Mouse (Mus musculus) lung, postnatal 25 days (tissue): Measurements from ENCODE around the gene Tm2d3.

Experiments used
- DNase-seq: peaks from one replicate; pipeline ENCODE4 v3.0.0; 2022; ENCODE audit warnings: low spot score

Gene Tm2d3

DNA sequence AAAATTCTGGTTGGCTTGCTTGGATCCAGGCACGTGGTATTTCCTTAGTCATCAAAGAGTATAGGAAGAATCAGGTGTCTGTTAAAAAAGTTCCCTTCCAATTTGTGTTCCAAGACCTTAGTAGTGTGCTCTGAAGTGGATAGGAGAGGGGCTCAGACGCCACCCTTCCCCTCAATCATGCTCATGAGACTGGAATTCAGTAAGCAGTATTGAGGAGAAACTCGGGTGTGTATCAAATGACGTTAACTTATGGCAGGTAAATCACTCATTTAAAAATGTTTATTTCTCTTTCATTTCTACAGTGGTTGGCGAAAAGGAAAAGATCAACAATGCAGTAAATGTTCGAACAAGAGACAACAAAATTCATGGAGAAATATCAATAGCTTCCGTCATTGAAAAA lies at the start of gene Tm2d3:
Gene Tm2d3, plus strand, starts transcription at position 301 of the 400 bp plus-strand sequence.
- DNase-seq: no peak

DNA sequence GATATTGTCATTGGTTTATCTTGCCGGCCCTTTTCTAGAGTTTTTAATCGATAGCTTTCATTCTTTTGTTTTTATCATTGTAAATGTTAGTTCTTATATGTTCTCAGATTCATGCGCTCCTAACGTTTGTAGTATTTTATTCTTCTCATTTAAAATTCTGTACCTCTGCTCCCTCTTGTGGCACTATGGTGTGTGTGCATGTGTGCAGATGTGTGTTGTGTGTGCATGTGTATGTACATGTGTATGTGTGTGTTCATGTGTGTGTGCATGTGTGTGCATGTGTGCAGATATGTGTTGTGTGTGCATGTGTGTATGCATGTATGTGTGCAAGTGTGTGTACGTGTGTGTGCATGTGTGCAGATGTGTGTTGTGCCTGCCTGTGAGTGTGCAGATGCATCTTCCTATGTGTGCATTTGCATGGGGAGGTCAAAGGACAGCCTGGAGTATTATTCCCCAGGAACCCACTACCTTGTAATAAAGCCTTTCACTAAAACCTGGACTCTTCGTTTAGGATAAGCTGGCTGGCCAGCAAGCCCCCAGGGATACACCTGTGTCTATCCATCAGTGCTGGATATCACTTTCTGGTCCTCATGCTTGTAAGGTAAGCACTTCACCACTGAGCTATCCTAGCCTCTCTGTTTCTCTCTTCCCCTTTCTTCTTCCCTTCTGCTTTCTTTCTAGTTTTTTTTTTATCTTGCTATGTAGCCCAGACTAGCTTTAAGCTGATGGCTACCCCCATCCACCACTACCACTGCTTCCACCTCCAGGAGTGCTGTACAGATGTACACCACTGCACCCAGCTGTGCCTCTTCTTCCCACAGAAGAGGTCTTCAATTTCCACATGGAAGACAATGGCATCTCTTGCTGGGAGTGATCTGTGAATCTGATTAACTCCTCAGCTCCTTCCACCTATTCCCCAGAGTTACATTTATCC lies 48.3 kb upstream of the Tm2d3 start:
- no peak for DNase-seq

DNA sequence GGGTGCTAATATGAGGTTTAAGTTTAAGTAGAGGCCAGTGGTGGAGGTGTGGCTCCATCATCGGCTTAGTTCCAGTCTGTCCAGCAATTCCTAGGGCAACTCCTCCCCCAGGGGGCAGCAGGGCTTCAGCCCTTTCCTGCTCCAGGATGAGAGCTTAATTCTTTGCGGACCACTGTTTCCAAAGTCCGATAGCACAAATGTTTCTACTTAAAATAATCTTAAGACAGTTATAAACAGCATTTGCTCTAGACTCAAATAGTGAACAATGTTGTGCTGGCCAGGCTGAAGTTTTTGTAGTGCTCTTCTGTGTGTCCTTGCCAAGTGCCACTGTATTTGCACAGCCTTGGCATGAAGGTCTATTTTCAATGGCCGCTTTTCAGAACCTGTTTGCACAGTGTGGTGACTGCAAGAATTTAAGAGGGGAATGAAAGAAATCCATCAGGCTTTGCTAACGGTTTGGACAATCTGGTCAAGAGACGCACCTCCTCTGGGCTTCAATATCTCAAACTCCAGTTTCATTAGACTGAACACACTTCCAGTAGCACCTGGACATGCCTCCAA lies 47.0 kb upstream of the Tm2d3 start:
- peak; percentile 64 for DNase-seq

DNA sequence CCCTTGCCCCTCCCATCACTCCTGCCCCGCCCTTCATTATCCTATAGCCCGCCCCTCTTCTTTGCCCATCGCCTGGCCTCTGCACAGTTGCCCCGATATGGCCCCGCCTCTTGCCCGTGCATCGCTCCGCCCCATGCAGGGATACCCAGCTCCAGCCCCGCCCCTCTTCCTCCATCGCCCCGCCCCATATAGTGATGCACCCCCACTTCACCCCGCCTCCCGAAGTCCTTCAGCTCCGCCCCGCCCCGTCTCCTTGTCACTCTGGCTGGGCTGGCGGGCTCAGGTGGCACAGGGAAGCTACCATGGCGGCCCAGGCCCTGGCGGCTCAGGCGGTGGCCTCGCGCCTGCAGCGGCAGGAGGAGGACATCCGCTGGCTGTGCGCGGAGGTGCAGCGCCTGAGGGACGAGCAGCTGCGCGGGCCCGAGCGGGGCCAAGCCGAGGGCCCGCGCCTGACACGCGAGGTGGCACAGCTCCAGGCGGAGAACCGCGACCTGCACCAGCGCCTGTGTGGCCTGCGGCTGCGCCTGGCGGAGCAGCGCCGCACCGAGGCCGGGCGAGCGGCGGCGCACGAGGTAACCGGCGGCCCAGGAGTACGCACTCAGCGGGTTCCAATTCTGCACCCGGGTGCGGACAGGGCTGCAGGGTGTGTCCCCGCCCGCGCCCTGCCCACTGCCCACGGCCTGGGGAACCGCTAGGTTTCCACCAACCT lies 46.2 kb upstream of the Tm2d3 start, which contains the start of gene Tarsl2:
Gene Tarsl2, plus strand, starts transcription at position 256 of the 709 bp plus-strand sequence.
- peak; percentile 94 for DNase-seq

DNA sequence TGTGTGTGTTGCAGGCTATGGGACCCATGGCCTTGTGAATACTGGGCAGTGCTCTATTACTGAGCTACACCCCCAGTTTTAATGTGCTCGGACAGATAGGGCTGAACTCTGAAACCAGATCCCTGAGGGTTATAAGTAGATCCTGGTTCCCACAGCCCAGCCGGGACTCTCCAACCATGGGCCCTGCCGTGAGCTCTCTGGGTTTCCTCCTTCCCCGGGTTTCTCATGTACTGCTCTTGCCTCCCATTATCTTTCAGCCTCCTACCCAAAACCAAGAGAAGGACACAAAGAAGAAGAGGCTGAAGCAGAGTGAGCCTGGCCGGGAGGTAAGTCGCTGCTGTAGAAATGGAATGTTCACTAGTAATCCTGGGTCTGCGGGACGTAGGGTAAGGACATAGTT lies 45.0 kb upstream of the Tm2d3 start:
- no peak for DNase-seq

DNA sequence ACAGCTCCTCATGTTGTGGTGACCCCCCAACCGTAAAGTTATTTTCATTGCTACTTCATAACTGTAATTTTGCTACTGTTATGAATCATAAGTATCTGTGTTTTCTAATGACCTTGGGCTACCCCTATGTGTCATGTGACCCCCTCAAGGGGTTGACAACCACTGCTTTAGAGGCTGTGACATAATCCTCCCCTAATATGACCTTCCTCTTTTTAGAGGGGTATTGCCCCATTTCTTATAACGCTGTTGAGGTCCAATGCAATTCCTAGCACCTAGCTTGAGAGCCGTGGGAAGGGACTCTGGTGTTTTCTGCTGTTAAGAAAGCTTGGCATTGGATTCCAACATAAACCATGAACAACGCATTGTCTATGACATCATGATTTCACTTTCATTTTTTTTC lies 40.3 kb upstream of the Tm2d3 start:
- no peak for DNase-seq

DNA sequence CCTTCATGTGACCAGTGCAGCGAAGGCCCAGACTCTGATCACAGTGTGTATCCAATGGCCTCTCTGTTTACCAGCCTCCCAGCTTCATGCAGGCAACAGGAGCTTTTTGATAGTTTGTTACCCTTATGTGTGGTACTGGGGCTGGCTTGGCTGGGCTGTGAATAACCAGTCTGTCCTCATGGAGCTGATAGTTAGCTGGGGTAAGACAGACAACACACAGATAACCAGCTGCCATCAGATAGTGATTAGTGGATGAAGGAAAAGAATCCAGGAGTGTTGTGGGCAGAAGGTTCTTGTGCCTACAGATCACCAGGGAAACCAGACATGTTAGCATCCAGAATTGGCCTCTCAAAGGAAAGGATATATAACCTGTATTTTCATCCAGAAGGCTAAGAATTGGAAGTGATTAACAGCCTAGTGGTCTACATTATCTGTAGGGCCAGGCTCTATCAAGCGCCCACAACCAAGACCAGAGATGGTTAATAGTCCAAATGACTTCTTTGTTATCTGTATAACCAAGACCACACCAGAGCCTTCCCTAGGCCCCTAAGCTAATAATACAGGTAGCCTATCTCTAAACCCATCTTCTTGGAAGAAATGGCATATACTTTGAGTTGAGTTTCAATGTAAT lies 33.4 kb upstream of the Tm2d3 start:
- no peak for DNase-seq

DNA sequence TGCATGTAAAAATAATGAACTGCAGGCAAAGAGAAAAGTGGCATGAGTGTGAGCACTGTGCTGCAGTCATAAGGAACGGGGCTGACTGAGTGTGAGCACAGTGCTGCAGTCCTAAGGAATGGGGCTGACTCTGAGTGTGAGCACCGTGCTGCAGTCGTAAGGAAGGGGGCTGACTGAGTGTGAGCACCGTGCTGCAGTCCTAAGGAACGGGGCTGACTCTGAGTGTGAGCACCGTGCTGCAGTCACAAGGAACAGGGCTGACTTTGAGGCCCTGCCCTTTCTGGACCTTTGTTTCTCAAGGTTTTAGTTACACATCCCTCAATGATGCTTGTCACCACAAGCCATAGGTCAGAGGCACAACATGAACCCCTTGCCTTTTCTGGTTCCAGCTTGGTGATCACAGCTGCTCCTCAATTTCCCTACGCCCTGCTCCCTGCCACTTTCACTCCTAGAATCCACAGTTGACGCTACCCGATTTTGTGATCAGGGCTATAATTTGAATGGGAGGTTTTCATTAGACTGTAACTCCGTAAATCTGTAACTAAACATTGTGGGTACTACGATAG lies 27.7 kb upstream of the Tm2d3 start:
- no peak for DNase-seq

DNA sequence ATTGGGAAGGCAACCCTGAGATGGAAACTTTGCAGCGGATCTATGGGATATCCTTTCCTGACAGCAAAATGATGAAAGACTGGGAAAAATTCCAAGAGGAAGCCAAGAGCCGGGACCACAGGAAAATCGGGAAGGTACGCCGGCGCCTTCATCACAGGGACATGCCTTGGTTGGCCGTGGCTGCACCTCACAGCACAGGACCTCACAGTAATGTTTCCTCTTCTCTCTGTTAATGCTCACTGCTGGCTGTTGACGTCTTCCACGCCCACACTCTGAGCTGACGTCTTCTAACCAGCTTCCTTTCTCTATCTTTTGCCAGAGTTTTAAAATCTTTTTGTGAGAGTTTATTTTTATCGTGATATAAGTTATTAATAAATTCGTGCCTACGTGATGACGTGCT lies 27.1 kb upstream of the Tm2d3 start:
- no peak for DNase-seq

DNA sequence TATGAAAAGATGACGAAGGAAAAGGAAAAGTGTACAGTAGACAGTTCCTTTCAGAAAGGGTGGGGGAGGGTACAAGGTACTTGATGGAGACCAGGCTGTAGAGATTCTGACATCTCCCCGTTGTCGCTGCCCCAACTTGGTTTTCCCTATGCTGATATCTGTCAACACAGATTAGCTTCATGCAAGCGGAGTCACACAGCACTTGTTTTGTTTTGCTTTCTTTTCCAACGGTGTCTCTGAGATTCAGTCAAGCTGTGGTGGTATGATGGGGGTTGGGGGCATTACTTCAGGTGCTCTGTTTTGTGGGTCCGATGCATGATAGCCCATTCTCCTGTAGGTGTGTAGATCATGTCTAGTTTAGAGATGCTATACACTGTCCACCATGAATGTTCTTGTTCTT lies 23.5 kb upstream of the Tm2d3 start:
- DNase-seq: no peak

DNA sequence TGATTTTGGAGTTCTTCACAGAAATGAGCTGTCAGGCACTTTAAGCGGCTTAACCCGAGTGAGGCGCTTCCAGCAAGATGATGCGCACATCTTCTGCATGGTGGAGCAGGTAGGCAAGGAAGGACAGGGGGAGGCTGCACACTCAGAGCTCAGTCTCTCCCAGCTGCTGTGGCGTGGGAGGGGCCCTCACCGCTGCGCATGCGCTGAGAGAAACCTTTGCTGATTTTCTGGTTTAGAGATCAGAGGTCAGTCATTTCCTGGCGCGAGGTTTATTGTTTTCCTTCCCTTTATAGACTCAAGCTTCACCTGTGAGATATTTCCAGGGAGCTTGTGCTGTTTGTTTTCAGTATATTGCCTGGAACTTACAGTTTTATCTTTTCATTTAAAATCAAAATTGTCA lies 12.9 kb upstream of the Tm2d3 start:
- no peak for DNase-seq

DNA sequence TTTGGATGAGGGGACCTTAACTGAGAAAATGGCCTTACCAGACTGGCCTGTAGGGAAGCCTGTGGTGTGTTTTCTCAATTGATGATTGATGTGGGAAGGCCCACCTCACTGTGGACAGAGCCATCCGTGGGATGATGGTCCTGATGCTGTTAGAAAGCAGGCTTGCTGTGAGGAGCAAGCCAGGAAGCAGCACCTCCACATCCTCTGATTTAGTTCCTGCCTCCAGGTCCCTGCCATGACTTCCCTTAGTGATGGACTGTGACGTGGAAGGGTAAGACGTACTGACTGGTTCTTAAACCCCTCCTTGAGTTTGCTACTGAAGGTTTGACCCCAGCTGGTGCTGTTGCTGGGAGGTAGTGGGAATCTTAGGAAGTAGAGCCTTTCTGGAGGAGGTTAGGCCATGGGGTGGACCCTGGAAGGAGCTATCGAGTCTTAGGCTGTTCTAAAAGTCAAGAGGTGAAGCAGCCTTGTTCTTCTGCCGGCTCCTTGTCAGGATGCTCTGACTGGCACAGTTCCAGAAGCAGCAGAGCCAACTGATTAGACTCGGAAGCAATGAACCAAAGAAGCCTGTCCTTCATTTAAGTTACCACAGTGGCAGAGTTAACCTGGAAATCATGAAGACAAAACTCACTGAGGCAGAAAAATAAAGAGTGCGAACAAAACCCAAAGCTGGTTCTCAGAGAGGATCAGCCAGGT lies 11.9 kb upstream of the Tm2d3 start:
- no peak for DNase-seq

DNA sequence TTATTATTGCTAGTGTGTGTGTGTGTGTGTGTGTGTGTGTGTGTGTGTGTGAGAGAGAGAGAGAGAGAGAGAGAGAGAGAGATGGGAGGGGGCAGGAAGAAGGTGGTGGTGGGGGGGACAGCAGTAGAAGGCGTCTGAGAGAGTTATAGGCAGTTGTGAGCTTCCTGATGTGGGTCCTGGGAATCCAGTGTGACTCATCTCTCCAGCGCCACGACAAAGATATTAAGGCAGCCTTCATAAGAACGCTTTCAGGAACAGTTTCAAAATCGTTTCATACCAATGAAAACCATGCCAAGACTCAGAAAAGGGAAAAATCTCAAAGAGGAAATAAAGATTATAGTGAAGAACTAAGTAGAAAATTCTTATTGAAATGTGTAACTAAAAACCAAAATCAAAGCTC lies 9.8 kb upstream of the Tm2d3 start:
- no peak for DNase-seq

DNA sequence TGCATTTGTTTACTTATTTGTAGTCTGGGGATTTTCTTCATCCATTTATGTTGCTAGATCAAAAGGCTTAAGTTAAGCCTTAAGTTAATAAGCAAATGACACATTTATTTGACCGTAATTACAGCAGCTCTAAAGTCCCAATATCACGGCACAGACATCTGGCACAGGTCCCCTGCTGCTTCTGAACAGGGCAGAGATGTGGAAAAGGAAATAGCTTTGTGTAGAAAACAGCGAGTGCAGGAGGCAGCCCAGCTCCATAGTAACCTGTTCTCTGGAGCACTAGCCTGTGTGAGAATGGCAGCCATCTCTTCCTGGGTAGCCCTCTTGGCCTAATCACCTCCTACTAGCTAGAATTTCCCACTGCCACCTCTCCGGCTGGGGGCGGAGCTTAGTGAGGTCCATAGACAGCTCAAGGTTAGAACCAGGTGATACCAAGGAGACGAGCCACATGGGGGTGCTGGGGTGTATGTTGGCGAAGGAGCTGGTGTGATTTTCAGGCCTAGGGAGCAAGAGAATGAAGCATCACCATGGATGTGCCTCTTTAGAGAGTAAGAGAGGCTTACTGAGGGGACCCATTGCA lies 6.6 kb upstream of the Tm2d3 start:
- no peak for DNase-seq

DNA sequence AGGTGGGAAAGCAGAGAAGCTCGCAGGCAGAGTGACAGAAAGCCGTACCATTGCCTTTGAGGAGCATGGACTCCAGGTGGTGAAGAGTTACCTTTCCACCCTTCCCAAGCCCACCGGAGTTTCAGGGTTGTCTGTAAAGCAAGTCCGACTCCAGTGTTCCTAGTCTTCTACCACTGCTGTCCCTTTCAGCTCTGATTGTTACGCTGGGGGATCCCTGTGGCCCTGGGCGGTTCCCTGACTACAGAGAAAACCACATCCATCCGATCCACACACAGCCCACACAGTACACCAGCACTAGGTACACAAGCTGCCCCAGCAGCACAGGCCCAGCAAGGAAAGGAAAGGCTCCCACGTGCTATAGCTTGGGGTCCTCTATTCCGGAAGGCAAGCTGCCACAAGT lies 4.3 kb upstream of the Tm2d3 start:
- DNase-seq: no peak

DNA sequence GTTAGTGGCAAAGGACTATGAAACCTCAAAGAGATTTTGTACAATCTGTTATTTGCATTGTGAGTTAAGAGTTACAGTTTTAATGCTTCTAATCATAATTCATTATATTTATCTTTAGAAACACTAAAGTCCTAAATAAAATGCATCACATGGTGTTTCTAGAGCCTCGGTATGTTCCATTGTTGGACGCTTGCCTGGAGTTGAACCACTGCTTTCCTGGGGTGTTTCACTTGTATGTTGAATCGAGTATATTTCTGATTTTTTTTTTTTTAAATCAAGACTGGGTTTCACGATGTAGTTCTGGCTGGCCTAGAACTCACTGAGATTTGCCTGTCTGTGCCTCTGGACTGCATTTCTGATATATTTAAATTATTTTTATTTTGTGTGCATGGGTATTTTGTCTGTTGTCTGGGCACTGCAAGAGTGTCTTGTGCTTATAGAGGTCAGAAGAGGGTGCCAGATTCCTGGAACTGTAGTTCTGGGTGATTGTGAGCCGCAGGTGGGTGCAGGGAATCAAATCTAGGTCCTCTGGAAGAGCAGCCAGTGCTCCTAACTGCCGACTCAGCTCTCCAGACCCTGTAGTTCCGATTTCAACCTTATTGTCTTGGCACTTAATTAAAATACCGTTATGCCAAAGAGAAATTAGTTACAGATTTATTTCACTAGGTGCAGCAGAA lies 1.1 kb downstream of the Tm2d3 start:
- no peak for DNase-seq

DNA sequence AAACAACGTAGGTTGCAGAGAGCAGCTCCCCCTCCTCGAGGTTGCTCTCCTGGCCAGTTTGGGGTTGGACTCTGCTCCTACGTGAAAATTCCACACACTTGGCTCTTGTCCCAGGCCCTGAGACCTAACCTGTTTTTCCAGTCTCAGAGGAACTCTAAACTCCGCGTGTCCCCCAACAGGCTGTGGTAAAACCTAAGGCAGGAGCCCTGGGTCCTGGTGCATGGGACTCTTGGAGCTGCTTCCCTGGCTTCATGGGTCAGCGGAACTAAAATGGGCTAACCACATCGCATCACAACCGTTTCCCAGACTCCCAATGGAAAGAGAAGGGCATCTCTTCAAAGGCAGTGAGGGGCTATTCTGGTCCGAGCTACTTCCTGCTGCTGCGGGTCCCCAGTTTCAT lies 1.9 kb downstream of the Tm2d3 start:
- peak; percentile 77 for DNase-seq

DNA sequence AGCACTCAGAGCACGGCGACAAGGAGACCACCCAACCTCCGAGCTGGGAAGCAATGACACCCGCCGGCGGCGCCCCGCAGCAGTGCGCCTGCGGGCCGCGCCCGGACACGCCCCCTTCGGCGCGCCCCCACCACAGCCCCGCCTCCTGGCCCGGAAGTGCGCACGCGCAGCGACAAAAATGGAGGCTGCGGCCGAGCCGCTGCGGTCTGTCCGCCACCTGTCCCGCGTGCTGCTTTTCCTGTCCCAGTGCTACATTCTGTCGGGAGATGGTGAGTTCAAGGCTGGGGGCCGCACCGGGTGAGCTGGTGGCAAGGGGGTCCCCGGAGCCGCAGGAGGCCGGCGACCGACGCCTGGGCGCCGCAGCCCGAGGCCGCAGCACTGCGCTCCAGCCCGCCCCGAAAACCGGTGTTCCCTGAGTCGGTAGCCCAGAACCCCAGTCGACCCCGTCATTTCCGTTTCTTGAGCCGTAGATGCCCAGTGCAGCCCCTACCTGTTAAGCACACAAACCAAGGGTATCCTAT lies 2.4 kb downstream of the Tm2d3 start:
- peak; percentile 85 for DNase-seq

DNA sequence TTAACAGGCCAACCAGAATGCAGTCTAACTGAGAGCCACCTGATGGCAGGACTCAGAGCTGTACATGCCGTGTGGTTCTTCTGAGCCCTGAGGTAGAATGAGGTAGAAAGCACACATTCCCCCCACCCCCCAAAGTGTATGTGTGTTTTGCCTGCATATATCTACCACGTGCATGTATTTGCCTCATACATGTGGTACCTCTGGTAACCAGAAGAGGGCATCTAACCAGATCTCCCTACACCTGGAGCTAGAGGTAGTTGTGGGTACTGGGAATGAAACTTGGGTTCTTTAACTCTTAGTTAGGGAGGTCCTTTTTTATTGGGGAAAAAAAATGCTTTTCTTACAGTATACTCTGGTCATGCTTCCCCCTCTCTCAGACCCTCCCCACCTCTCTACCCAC lies 5.5 kb downstream of the Tm2d3 start:
- DNase-seq: peak; percentile 19

DNA sequence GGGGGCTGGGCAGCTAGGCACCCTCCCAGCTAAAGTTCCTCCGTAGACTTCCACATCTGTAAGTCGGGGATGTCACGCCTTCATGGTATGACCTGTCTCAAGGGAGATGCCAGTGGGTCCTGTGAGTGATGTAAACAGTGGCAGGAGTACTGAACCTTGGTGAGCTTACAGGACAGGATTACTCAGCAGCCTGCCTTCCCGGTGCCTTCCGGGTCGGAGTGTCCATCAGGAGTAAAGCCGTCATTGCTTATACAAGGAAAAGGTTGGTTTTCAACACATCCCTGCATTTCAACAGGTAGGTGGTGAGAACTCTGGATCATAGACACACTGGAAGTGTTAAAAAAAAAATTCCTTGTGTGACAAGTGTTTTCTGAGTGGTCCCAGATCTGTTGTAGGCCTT lies 11.1 kb downstream of the Tm2d3 start:
- DNase-seq: no peak
